Mouse (Mus musculus): Measurements from ENCODE around the gene Camta1.

- TF ChIP-seq CTCF (conservative IDR thresholded peaks at IDR 0.05; ENCODE audit: insufficient read depth, insufficient read length, low read depth, low read length) (no peak), POLR2A (IDR thresholded peaks at IDR 0.05; ENCODE audit: low read depth, low read length) (no peak)
These were observed 646.5 kb downstream of the Camta1 start for GRCm38 (mm10) chr4:151215179-151215578.
